Mouse (Mus musculus) megakaryocyte progenitor cell, adult 5-6 weeks (primary cell): ENCODE measurements around the gene Eif3g. TPM values are rescaled to one million over a fixed set of nuclear protein-coding genes. Genes with fewer than 3 reads are reported as not detected.

Source experiments
- ATAC-seq: replicated peaks from 2 replicates; pipeline ENCODE4 v1.8.0; 2016; ENCODE audit warnings: mild to moderate bottlenecking, moderate TSS enrichment, inconsistent platforms; ENCODE audit not compliant: poor library complexity
- total RNA-seq, 2 experiments: library from RNA; stranded (forward) in 1 of 2; stranded (reverse) in 1 of 2; fragments of 157-497, 149-512 nt in 1 of 2; fragments of 200-1000 nt in 1 of 2; gene quantifications; 2 replicates each; pipeline versions ENCODE4 v1.2.3 to v1.2.4; 2015 to 2017

The Eif3g gene
- total RNA-seq, 2 experiments from 2014 or later: 211 to 234 TPM

DNA sequence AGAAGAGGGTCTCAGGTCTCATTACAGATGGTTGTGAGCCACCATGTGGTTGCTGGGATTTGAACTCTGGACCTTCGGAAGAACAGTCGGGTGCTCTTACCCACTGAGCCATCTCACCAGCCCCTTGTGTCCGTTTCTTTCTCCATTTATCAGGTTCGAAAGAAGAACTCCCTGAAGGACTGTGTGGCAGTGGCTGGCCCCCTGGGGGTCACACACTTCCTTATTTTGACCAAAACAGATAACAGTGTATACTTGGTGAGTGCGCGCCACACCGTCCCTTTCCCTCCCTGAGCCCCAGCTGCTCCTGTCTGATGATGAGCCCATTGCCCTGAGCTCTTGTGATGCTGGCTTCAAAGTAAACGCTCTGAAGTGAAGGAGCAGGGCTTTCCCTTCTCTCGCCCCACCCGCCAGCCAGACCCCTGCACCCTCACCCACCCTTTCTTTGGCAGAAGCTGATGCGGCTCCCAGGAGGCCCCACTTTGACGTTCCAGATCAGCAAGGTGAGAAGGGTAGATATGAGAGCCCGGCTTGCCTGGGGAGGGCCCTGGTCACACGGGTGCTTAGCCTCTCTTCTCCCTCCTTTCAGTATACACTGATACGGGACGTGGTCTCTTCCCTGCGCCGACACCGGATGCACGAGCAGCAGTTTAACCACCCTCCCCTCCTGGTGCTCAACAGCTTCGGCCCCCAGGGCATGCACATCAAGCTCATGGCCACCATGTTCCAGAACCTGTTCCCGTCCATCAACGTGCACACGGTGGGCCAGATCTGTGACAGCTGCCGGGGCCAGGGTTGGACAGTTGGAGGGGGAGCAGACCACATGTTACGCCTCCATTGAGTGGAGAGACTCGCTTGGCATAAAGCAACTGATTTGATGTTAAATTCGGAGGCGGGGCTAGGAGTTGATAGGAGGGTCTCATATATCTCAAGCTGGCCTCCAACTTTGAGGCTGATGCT lies 9.0 kb downstream of the Eif3g start:
- ATAC-seq: peak; percentile 26

DNA sequence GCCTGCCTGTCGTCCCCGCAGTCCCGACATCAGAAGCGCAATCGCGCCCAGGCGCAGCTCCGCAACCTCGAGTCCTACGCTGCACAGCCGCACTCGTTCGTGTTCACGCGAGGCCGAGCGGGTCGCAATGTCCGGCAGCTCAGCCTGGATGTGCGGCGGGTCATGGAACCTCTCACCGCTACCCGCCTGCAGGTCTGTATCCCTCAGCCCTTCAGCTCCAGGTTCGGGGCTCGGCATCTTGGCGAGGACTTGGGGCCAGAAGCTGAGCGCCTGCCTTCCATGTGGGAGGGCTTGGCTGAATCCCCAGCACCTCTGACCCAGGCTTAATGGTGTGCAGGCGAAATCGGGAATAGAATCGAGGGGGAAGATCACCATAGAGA lies 10.0 kb downstream of the Eif3g start:
- ATAC-seq: no peak; the same call in none of the 2 replicates

DNA sequence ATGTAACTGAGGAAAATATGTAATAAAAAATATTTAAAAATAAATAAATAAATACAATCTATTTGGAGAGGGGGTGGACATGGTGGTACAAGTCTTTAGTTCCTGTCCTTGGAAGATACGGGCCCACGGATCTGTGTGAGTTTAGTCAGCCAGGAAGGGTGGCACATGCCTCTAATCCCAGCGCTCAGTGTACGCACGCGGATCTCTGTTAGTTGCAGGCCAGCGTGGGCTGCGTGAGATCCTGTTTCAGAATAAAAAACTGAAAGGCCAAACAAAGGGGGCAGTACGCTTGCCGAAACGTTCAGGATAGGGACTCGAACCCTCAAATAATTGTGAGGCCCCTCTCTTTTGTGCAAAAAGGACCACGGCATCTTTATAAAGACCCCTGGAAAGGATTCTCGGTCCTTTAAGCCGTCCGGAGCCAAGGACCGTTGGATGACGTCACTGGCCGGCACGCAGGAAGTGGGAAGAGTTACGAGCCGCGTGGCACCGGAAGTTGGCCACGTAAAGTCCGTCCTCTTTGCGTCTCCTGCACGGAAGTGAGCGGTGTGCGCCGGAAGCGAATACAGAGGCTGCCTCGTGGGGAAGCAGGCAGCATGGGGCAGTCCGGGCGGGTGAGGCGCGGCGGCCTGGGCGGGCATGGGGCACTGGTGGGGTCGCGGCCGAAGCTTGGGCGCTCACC lies 10.6 kb downstream of the Eif3g start, which contains the start of gene Ppan:
Gene Ppan, plus strand, starts transcription at position 472 of the 682 bp plus-strand sequence.
- ATAC-seq: peak; percentile 87

DNA sequence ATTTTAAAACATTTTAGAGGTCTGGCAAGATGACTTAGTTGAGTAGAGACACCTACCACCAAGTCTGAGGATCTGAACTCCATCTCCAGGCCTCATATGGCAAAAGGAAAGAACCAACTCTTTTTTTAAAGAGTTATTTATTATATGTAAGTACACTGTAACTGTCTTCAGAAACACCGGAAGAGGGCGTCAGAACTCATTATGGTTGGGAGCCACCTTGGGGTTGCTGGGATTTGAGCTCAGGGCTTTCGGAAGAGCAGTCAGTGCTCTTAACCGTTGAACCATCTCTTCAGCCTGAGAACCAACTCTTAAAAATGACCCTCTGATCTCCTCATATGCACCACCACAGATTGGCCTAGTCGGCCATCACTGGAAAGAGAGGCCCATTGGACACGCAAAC lies 11.2 kb downstream of the Eif3g start:
- ATAC-seq: no peak

DNA sequence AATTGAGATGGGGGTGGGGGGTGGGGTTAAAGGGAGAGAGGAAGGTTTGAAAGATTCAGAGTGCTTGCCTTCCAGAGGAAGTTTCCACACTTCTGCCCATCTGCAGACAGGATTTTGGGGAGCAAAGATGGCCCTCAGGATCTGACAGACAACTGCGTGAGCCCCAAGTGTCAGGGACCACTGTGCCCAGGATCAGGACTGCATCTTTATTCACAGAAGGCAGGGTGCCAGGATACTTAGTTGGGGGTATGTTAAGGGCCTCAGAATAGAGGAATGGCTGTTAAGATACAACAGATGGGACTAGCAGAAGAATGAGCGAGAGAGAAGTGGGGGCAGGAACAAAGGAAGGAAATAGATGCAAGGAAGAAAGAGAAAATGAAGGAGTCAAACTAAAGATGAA lies 11.9 kb downstream of the Eif3g start:
- ATAC-seq: no peak

DNA sequence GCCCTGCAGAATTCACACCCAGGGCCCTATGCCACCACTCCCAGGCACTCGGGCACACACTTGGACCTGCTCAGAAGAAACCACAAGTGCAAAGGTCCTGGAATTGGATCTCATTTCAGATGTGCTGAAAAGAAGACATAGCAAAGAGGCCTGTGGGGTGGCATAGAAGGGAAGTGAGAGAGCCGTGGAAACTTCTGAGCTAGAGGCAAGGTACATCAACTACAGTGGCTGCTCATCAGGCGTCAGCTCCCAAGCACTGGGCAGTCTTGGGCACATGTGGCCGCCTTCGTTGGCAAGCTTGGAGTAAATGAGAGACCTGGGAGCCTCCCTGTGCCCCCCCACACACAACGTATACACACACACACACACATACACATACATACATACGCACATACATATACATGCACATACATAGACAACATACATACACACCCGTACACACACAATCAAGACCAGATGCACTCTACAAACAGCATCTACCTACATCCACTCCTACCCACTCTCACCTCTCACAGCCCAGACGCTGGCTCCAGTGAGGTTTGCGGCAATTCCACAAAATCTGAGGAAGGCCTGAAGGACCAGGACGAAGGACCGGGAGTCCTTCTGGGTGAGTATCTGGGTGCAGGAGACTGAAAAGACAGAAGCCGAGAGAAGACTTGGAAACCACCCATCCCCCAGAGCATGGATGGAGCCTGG lies 19.2 kb downstream of the Eif3g start, which contains the start of gene Angptl6:
Gene Angptl6, minus strand, starts transcription at position 631 of the 696 bp plus-strand sequence.
- no peak for ATAC-seq

DNA sequence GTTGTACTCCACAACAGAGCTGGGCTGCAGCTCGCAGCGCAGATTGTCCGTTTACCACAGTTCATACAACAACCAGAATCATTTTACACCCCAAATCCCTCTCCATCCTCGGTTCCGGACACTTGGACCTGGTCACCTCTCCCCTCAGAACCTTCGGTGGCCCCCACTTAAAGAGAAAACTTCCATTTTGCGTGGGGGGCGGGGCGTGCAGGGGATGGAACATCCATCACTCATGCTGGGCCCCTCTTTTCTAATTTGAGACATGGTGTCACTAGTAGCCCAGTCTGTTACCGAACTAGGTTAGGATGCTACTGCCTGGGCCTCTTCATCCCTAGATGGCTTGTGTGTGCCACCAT lies 19.7 kb downstream of the Eif3g start:
- peak; percentile 5; the same call in 1 of the 2 replicates for ATAC-seq

DNA sequence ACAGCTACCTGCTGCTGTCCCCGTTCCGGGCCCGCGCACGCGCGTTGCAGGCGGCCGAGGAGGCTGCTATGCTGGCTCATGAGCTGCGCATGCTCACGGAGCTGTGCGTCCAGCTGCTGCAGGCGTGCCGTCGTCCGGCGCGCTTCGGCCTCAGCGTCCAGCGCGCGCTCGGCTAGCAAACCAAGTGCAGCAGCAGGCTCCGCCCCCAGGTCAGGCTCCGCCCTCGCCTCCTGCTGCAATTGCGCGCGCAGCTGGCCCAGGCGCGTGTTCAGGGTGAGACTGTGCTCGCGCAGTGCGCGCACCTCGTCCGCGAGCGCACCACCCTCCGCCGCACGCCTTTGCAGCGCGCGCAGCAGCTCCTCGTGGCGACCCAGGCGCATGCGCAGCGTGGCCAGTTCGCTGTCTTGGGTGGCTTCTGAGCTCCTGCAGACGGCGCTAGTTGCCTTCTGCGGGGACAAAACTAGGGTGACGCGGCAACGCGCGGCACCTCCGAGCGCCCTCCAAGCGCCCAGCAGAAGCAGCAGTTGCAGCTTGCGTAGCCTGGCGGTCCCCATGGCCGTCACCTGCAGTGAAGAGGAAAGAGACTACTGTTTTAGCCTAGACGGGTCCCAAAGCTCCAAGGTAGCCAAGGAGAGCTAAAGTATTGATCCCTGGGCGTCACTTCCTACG lies 20.2 kb downstream of the Eif3g start:
- peak; percentile 85 for ATAC-seq

DNA sequence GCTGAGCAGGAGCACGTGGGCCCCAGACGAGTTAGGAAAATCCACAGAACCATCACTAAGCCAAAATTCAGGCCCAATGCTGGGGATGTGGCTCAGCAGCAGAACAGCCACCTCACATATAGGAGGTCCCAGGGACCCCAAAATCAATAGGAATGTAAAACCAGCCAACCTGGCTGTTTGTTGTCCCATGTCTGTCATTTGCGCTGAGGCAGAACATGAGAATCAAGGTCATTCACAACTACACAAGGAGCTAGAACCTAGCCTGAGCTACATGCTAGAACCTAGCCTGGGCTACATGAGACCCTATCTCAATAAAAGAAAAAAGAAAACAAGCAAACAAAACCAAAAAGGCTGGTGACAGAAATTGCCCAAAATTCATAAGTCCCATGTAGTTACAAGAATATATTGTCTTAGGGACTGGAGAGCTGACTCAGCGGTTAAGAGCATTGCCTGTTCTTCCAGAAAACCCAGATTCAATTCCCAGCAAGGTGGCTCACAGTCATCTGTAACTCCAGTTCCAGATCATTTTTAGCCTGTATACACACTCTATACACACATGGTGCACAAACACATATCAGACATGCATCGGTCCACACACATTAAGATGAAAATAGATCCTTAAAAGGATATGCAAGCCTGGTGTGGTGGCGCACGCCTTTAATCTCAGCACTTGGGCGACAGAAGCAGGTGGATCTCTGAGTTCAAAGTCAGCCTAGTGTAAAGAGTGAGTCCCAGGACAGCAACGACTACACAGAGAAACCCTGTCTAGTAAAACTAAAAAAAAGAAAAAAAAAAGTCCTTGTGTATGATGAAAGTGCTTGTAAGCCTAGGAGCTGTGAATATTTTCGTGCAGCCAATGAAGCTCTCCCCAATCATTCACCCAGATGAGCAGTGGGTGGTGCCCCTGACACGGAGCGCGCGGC lies 21.0 kb downstream of the Eif3g start:
- no peak for ATAC-seq

DNA sequence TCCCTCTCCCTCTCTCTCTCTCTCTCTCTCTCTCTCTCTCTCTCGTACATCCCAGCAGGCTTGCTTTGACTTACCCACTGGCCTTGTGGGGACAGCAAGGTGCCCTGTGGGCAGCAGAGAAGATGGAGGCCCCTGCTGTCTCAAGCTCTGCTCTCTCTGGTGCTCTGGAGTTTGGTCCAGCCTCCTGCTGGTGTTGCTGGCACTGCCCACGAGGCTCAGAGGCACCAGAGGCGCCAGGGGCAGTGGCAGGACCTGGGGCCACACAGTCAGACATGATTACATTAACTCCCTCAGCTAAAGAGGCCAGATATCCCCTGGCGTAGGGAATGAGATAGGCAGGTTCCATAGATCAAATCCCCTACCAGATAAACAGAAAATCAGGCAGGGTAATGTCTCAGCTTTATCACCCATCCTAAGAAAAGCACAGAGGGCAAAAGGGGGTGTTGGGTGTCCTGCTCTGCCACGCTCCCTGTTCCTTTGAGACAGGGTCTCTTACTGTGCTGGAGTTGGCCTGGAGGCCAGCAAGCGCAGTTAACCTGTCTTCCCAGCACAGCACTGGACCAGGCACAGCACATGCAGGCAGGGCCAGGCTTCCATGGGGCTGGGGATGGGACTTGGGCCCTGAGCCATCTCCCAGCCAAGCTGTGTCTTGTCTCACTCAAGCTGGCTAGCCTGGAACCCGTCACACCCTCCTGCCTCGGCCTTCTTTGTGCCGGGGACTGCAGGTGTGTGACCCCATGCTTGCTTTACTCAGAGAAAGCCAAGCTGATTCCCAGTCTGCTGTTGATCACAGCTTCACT lies 21.9 kb downstream of the Eif3g start:
- no peak for ATAC-seq

DNA sequence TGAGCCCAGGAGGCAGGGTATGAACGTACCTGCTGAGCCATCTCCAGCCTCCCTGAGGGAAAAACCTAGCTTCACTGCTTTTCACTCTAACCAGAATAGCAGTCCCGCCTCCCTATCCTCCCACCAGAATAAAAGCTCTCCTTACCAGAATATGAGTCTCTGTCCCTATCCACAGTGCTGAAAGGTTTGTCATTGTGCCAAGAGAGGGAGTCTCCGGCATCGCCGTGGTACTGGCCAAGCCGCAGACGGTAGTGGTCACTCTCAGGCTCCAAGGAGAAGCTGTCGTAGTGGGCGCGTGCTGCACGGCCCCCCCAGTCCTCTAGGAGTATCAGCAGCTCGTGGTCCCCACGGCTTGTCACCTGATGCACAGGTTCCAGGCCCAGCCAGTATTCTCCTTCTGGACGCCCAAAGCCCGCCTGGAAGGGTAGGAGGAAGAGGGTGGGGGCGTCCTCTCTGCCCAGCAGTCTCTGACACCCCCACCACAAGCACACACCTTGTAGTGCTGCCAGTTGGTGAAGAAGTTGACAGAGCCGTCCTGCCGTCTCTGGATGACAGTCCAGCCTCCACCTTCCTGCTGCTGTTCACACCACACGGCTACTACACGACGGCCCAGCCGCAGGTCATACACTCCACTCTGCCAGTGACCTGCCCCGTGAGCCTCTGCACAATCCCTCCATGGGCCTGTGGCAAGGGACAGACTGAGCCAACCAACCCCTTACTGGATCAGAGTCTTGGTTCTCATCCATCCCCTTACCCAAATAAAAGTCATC lies 23.2 kb downstream of the Eif3g start:
- no peak for ATAC-seq

DNA sequence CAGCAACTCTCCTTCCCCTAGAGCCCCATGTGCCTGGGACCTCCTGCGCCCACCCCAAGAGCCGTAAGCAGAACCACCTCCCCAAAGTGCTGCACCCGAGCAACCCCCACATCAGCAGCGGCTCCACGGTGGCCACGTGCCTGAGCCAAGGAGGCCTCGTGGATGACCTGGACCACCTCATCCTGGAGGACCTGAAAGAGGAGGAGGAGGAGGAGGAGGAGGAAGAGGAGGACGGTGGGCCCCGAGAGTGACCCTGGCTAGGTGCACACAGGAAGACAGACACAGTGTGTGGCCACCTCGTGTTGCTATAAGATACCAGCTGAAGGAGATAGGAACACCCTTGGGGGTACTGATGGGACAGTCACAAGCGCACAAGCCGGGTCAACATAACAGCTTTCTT lies 24.9 kb downstream of the Eif3g start:
- ATAC-seq: no peak

DNA sequence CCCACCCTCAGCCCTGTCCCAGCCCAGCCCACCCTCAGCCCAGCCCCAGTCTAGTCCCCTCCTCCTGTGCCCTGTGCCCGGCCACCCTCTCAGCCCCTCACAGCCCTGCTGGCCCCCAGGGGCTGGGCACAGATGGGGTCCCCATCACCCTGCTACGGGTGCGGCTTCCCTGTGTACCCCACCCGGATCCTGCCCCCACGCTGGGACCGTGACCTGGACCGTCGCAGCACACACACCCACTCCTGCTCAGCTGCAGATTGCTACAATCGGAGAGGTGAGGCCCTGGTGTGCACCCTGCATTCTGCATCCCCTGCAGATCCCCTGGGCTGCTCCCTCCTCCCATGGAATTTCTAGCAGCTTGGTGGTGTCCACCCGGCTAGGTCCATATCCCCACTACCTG lies 25.4 kb downstream of the Eif3g start:
- no peak for ATAC-seq

DNA sequence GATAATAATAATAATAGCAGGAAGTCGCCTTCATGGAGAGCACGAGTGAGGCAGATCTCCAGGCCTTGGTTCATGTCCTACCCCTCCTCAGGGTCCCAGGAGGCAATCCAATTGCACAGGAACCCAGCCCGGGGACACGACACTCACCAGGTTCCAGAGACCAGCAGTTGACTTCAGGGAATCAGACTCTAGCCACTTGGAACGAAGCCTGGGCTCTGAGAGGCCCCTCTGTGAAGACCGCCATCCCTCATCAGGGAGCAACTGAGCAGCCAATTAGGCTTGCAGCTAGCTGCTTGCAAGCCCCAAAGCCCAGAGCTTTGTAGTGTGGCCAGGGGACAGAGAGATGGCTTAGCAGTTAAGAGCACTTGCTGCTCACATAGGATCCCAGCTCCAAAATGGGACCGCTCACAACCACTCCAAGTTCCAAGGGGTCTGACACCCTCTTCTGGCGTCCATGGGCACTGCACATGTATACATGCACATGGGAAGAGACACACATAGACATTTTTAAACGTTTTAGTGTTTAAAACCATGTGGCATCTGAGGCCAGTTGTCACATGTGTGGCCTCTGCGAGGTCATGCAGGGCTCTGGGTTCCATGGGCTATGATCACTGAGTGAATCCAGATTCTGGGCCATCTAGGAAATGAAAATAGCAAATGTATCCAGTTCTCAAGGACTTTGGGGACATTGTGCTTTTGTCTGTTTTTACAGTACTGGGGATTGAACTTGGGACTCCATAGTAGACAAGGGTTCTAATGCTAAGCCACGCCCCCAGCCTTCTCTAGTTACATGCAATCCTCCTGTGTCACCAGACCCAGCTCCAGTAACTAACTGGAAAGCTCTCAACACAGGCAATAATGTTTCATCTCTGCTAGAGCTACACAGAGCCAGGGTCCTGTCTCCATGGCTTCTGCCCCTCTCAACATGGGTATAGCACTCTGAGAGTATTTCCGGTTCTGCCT lies 27.9 kb downstream of the Eif3g start:
- ATAC-seq: 0 out of 2 replicates have a peak, but pooled peaks have one; percentile 32

DNA sequence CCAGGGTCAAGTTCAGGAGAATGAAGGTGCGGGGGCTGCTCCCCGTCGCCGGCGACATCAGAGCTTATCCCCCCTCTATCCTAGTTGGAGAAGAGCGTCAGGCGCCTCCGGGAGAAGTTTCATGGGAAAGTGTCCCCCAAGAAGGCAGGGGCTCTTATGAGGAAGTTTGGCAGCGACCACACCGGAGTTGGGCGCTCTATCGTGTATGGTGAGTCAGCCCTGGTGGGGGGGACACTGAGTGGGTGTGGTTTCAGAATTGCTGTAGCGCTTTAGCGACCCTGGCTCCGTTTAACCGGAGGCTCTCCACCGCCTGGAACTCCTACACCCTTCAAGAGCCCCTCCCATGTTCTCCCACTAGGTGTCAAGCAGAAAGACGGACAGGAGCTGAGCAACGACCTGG lies 29.2 kb downstream of the Eif3g start:
- ATAC-seq: peak; percentile 64

DNA sequence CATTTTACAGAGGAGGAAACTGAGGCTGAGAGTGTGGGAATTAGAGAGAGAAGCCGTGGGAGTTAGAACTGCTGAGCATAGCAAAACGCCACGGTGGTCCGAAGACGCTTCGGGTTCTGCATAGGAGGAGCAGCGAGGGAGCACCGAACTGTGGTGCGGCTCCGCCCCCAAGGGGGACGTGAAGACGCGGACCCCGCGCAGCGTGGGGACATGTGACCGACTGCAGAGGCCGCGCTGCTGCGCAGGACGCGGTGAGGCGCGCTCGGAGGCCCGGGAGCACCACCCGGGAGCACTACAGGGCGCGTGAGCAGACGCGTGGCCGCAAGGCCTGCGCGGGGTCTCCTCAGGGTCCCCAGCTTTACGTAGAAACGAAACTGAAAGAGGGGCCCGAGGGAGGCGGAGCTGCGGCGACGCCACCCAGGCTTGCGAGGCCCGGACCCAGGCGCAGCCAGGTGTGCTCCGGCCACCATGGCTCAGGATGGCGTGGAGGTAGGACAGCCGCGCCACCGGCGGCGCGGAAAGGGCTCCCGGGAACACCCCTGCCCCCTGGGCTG lies 29.9 kb downstream of the Eif3g start, which contains the start of gene A230050P20Rik:
Gene A230050P20Rik, plus strand, starts transcription at position 195 of the 554 bp plus-strand sequence.
- peak; percentile 74 for ATAC-seq

DNA sequence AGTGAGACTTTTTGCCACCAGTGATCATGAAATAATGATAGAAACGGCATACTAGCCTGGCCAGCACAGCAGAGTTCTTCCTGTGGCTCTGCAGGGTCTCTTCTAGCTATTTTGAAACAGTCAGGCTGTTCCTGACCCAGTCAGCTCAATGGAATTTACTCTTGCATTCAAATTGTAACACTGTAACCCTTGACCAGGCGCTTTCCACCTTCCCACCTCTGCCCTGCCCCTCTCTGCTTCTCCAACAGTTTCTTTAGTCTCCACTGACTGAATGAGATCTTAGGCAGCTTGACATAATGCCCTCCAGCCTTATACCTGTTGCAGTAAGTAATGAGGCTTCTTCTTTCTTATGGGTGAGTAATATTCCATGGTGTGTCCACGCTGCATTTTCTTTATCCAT lies 31.5 kb downstream of the Eif3g start:
- ATAC-seq: no peak
